Mouse (Mus musculus): ENCODE measurements at regions not wholly inside any gene's neighbourhood (a gene's known extent, or its start where the extent isn't known, plus 50 kb on each side); places are given as distances from the start of the nearest gene placed in this dataset.

GRCm38 (mm10) chr3:149270459-149270858 lies 280.1 kb upstream of the Adgrl2 start:
- no peak for TF ChIP-seq GATA1 (IDR thresholded peaks at IDR 0.05; ENCODE audit: borderline replicate concordance, low read length)
- TF ChIP-seq FLI1 (IDR thresholded peaks at IDR 0.05; ENCODE audit: low read length) = no peak

All from megakaryocyte, embryonic 14.5 days (primary cell).